Mouse (Mus musculus): Measurements from ENCODE around the gene Robo3.

DNA sequence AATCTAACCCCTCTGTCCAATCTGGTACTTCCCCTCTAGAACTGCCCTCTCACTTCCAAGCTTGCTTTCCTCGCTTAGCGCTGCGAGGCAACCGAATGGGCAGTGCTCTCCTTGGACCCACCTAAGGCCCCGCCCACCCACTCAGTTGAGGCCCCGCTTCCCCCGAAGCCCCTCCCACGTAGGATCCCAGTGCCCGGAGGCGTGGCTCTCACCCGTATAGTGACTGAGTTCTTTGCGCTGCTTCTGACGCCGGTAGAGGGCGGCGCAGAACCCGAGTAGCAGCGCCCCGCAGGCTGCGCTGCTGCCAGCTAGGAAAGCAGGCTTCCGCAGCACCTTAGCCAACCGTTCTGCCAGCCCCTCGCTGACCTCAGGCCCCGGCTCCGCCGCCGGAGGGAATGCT lies 12.4 kb downstream of the Robo3 start:
- no peak for TF ChIP-seq POLR2A (IDR thresholded peaks at IDR 0.05; ENCODE audit: extremely low read depth, insufficient read depth, low read length)
- no peak for TF ChIP-seq CTCF (IDR thresholded peaks at IDR 0.05; ENCODE audit: extremely low read depth, insufficient read depth, low read length)

All from cortical plate, adult 2 months (tissue).